ENCODE assay signal across 8 mouse cellular contexts in genomic region chr7:108934836-108935235, GRCm38 (mm10). TPM values are rescaled to one million over a fixed set of nuclear protein-coding genes. Genes with fewer than 3 reads are reported as not detected.
A peak's percentile ranks its signal among the peaks of the same experiment; 100 is the strongest.
DNase-seq lines count a peak whose midpoint lies in the region; ATAC-seq and TF ChIP-seq lines count a peak whose summit lies in the region.

No protein-coding gene starts in this region.

- no peak for TF ChIP-seq CTCF in E14TG2a.4 (conservative IDR thresholded peaks at IDR 0.05; ENCODE audit: low read length)

- H3K9me3 ChIP-seq in E14TG2a.4 (ENCODE audit: low read length): peaks cover 51% of the 10 kb centered on the region
- no peaks in the 10 kb centered on the region for H3K9me3 ChIP-seq in forebrain, embryonic 15.5 days
- H3K9me3 ChIP-seq in liver, embryonic 11.5 days (ENCODE audit: control insufficient read depth, low read length): no peaks in the 10 kb centered on the region
- no peaks in the 10 kb centered on the region for H3K9me3 ChIP-seq in stomach, embryonic 15.5 days

- peak overlapping the region; percentile 74 for H3K4me2 ChIP-seq in forebrain, embryonic 15.5 days (replicated peaks)
- peak overlapping the region; percentile 71 for H3K4me2 ChIP-seq in liver, embryonic 11.5 days
- H3K4me2 ChIP-seq in stomach, embryonic 15.5 days: peak overlapping the region; percentile 78

- peaks cover 9% of the 10 kb centered on the region; the same call in 1 of the 2 replicates for H3K4me1 ChIP-seq in E14TG2a.4 (replicated peaks; ENCODE audit: low read depth, low read length)
- peaks cover 21% of the 10 kb centered on the region for H3K4me1 ChIP-seq in forebrain, embryonic 15.5 days
- peaks cover 7% of the 10 kb centered on the region for H3K4me1 ChIP-seq in liver, embryonic 11.5 days (replicated peaks; ENCODE audit: control insufficient read depth, insufficient read depth, low read length)
- H3K4me1 ChIP-seq in stomach, embryonic 15.5 days: peaks cover 8% of the 10 kb centered on the region

- DNase-seq in cerebellum, adult 9-11 months: peak; percentile 45
- DNase-seq in cerebellum, adult 11 months: no peak
- DNase-seq in liver, embryonic 11.5 days (ENCODE audit: low spot score): no peak
- DNase-seq in thymus, postnatal 4 days: no peak
- DNase-seq in testis, postnatal 14 days (ENCODE audit: low spot score): no peak

- 5% methylated on average over 8 of the region's 8 CpGs for WGBS in forebrain, embryonic 15.5 days
- 4% methylated on average over 8 of the region's 8 CpGs for WGBS in liver, embryonic 11.5 days
- WGBS in stomach, embryonic 15.5 days: 3% methylated on average over 8 of the region's 8 CpGs

- H3K9ac ChIP-seq in forebrain, embryonic 15.5 days (replicated peaks): peak overlapping the region; percentile 78
- H3K9ac ChIP-seq in liver, embryonic 11.5 days (ENCODE audit: low read depth, low read length): peak overlapping the region; percentile 90
- peak overlapping the region; percentile 96 for H3K9ac ChIP-seq in stomach, embryonic 15.5 days

- no peaks in the 10 kb centered on the region for H3K27me3 ChIP-seq in E14TG2a.4 (ENCODE audit: insufficient read depth, low read length)
- H3K27me3 ChIP-seq in forebrain, embryonic 15.5 days: no peaks in the 10 kb centered on the region
- no peaks in the 10 kb centered on the region for H3K27me3 ChIP-seq in liver, embryonic 11.5 days (replicated peaks; ENCODE audit: control insufficient read depth, insufficient read depth, low read length)
- H3K27me3 ChIP-seq in stomach, embryonic 15.5 days (replicated peaks): no peaks in the 10 kb centered on the region

- peaks cover 50% of the 10 kb centered on the region for H3K36me3 ChIP-seq in E14TG2a.4 (ENCODE audit: insufficient read depth, low read length)
- peaks cover 31% of the 10 kb centered on the region for H3K36me3 ChIP-seq in forebrain, embryonic 15.5 days
- H3K36me3 ChIP-seq in liver, embryonic 11.5 days (ENCODE audit: control insufficient read depth, insufficient read depth, low read length): peaks cover 24% of the 10 kb centered on the region
- H3K36me3 ChIP-seq in stomach, embryonic 15.5 days: peaks cover 21% of the 10 kb centered on the region

- ATAC-seq in forebrain, embryonic 15.5 days (replicated peaks): no peak
- ATAC-seq in liver, embryonic 11.5 days (replicated peaks; ENCODE audit: low FRiP score): no peak
- ATAC-seq in stomach, embryonic 15.5 days (ENCODE audit: insufficient read depth, low FRiP score, low read depth): no peak

- H3K27ac ChIP-seq in forebrain, embryonic 15.5 days (replicated peaks): peak overlapping the region; percentile 75; the same call in 1 of the 2 replicates
- H3K27ac ChIP-seq in liver, embryonic 11.5 days (ENCODE audit: low read depth, low read length): no peak overlapping the region
- no peak overlapping the region; the same call in 1 of the 2 replicates for H3K27ac ChIP-seq in stomach, embryonic 15.5 days

- peak overlapping the region; percentile 95 for H3K4me3 ChIP-seq in E14TG2a.4 (replicated peaks; ENCODE audit: low read length)
- H3K4me3 ChIP-seq in forebrain, embryonic 15.5 days: peak overlapping the region; percentile 61
- H3K4me3 ChIP-seq in liver, embryonic 11.5 days (ENCODE audit: low read depth, low read length): peak overlapping the region; percentile 86
- H3K4me3 ChIP-seq in stomach, embryonic 15.5 days (replicated peaks): peak overlapping the region; percentile 99

RNA-seq across cellular contexts. Expression of gene Eif3f, which starts 0.6 kb away (rescaled TPM):
- 85.2 and 86.8 TPM in 2 replicates for polyA plus RNA-seq in forebrain, embryonic 15.5 days (2015; fragmentation: Nextera tagmentation; extraction: Ambion mirVana)
- polyA plus RNA-seq in liver, embryonic 11.5 days (2014; fragmentation: Nextera tagmentation; extraction: Ambion mirVana): 82.8 and 87.8 TPM in 2 replicates
- polyA plus RNA-seq in stomach, embryonic 15.5 days (2015; fragmentation: Nextera tagmentation; extraction: Ambion mirVana): 78.4 and 83.4 TPM in 2 replicates

RNA-seq across cellular contexts. Expression of gene Nlrp10, which starts 4.9 kb away (rescaled TPM):
- 0.04 TPM in 1 of 2 replicates, not detected in the other for polyA plus RNA-seq in forebrain, embryonic 15.5 days (2015; fragmentation: Nextera tagmentation; extraction: Ambion mirVana)
- 0.04 and 0.11 TPM in 2 replicates for polyA plus RNA-seq in liver, embryonic 11.5 days (2014; fragmentation: Nextera tagmentation; extraction: Ambion mirVana)
- 0.12 and 0.23 TPM in 2 replicates for polyA plus RNA-seq in stomach, embryonic 15.5 days (2015; fragmentation: Nextera tagmentation; extraction: Ambion mirVana)

RNA-seq across cellular contexts. Expression of gene Tub, which starts 15.3 kb away (rescaled TPM):
- 42.2 and 49.3 TPM in 2 replicates for polyA plus RNA-seq in forebrain, embryonic 15.5 days (2015; fragmentation: Nextera tagmentation; extraction: Ambion mirVana)
- polyA plus RNA-seq in liver, embryonic 11.5 days (2014; fragmentation: Nextera tagmentation; extraction: Ambion mirVana): 0.29 and 0.48 TPM in 2 replicates
- 2.5 TPM in 2 replicates for polyA plus RNA-seq in stomach, embryonic 15.5 days (2015; fragmentation: Nextera tagmentation; extraction: Ambion mirVana)

RNA-seq across cellular contexts. Expression of gene Olfr519, which starts 40.6 kb away (rescaled TPM):
- polyA plus RNA-seq in forebrain, embryonic 15.5 days (2015; fragmentation: Nextera tagmentation; extraction: Ambion mirVana): not detected in 2 replicates
- not detected in 2 replicates for polyA plus RNA-seq in liver, embryonic 11.5 days (2014; fragmentation: Nextera tagmentation; extraction: Ambion mirVana)
- polyA plus RNA-seq in stomach, embryonic 15.5 days (2015; fragmentation: Nextera tagmentation; extraction: Ambion mirVana): not detected in 2 replicates

RNA-seq across cellular contexts. Expression of gene Olfr518, which starts 50.0 kb away (rescaled TPM):
- not detected in 2 replicates for polyA plus RNA-seq in forebrain, embryonic 15.5 days (2015; fragmentation: Nextera tagmentation; extraction: Ambion mirVana)
- not detected in 2 replicates for polyA plus RNA-seq in liver, embryonic 11.5 days (2014; fragmentation: Nextera tagmentation; extraction: Ambion mirVana)
- not detected in 2 replicates for polyA plus RNA-seq in stomach, embryonic 15.5 days (2015; fragmentation: Nextera tagmentation; extraction: Ambion mirVana)

Comparison
In these comparisons a context has a peak if more than half of its experiments do, and no peak if none do; other contexts are left out.
1. RNA of gene Tub, which starts 15.3 kb away (polyA plus RNA-seq): 42.2 to 49.3 TPM in forebrain, embryonic 15.5 days; 2.5 TPM in stomach, embryonic 15.5 days and 0.29 to 0.48 TPM in liver, embryonic 11.5 days; every median in the first group is over 10 times any median in the second.
2. Peak in every context shown above with its lines, with median percentiles within 50 percentile points of each other: H3K4me3 ChIP-seq, H3K4me2 ChIP-seq and H3K9ac ChIP-seq.